Mouse (Mus musculus): ENCODE measurements around the gene Izumo1r. TPM values are rescaled to one million over a fixed set of nuclear protein-coding genes. Genes with fewer than 3 reads are reported as not detected.

Izumo1r gene
- polyA plus RNA-seq, 1 experiment from 2014 or later: 0.13 TPM

- no peak for ATAC-seq (replicated peaks; ENCODE audit: insufficient number of reproducible peaks, insufficient read depth, low FRiP score, low read depth)
- H3K4me3 ChIP-seq: no peak overlapping the region
- peaks cover 44% of the 10 kb centered on the region for H3K27me3 ChIP-seq
- WGBS: 30% methylated on average over 7 of the region's 7 CpGs
- H3K4me2 ChIP-seq: no peak overlapping the region
- H3K9me3 ChIP-seq (replicated peaks): no peaks in the 10 kb centered on the region
- no peak overlapping the region for H3K27ac ChIP-seq
- H3K4me1 ChIP-seq (replicated peaks): no peaks in the 10 kb centered on the region
- no peaks in the 10 kb centered on the region for H3K36me3 ChIP-seq
- H3K9ac ChIP-seq: no peak overlapping the region
These were observed 36.8 kb downstream of the Izumo1r start for GRCm38 (mm10) chr9:14866957-14867356.

DNA sequence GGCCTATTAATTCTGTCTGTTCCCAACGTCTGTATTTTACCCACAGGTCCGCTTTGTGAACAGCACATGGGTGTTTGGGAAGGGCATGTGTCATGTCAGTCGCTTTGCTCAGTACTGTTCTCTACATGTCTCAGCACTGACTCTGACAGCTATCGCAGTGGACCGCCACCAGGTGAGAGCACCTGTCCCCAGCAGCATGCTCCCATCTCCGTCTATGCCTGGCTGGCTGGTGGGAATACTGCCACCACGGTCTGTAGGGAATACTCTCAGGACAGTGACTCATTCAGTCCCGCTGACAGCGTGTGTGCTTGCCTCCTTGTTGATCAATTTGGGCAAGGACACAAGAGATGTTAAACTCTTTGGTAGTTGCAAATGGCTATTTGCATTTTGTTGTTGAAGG, 39.0 kb downstream of the Izumo1r start:
- no peak overlapping the region for H3K27ac ChIP-seq
- H3K27me3 ChIP-seq: peaks cover 65% of the 10 kb centered on the region
- H3K9ac ChIP-seq: no peak overlapping the region
- no peak for ATAC-seq (replicated peaks; ENCODE audit: insufficient number of reproducible peaks, insufficient read depth, low FRiP score, low read depth)
- no peaks in the 10 kb centered on the region for H3K36me3 ChIP-seq
- H3K4me2 ChIP-seq: no peak overlapping the region
- H3K9me3 ChIP-seq (replicated peaks): no peaks in the 10 kb centered on the region
- no peak overlapping the region for H3K4me3 ChIP-seq
- H3K4me1 ChIP-seq (replicated peaks): peaks cover 6% of the 10 kb centered on the region
- WGBS: 76% methylated on average over 9 of the region's 9 CpGs

DNA sequence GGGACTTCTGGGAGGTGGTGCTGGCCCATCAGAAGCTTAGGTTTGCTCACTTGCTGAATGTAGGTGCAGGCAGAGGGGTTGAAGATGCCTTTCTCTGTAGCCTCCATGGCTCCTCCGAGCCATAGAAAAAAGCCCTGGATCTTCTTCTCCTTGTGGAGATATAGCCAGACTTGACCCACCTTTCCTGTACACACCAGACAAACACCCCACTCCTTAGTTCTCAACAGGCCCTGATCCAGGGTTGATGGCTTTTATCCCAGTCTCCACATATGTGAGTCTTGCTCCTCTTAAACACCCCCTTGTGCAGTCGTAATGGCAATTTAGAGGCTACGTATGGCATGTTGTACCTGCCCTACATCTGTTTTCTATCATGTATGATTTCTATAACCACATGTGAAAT, 40.6 kb downstream of the Izumo1r start:
- no peak overlapping the region for H3K4me2 ChIP-seq
- H3K27ac ChIP-seq: no peak overlapping the region
- H3K36me3 ChIP-seq: no peaks in the 10 kb centered on the region
- H3K4me3 ChIP-seq: no peak overlapping the region
- H3K9ac ChIP-seq: no peak overlapping the region
- ATAC-seq (replicated peaks; ENCODE audit: insufficient number of reproducible peaks, insufficient read depth, low FRiP score, low read depth): no peak
- 81% methylated on average over 3 of the region's 3 CpGs for WGBS
- H3K9me3 ChIP-seq (replicated peaks): no peaks in the 10 kb centered on the region
- H3K4me1 ChIP-seq (replicated peaks): peaks cover 7% of the 10 kb centered on the region
- H3K27me3 ChIP-seq: peaks cover 81% of the 10 kb centered on the region

- ATAC-seq (replicated peaks; ENCODE audit: insufficient number of reproducible peaks, insufficient read depth, low FRiP score, low read depth): peak; percentile 66
- peaks cover 81% of the 10 kb centered on the region for H3K27me3 ChIP-seq
- peak within 1 kb of the TSS; percentile 76 for H3K4me2 ChIP-seq
- no peak within 1 kb of the TSS for H3K27ac ChIP-seq
- no peaks in the 10 kb centered on the region for H3K9me3 ChIP-seq (replicated peaks)
- WGBS: 2% methylated on average over 47 of the region's 47 CpGs
- H3K9ac ChIP-seq: peak within 1 kb of the TSS; percentile 18; the same call in 1 of the 2 replicates
- H3K4me1 ChIP-seq (replicated peaks): peaks cover 7% of the 10 kb centered on the region
- H3K36me3 ChIP-seq: no peaks in the 10 kb centered on the region
- peak within 1 kb of the TSS; percentile 39 for H3K4me3 ChIP-seq
These were observed 43.7 kb downstream of the Izumo1r start, which contains the start of gene Gpr83 for GRCm38 (mm10) chr9:14859868-14860639. Gene Gpr83 (plus strand): TSS chr9:14860210.

DNA sequence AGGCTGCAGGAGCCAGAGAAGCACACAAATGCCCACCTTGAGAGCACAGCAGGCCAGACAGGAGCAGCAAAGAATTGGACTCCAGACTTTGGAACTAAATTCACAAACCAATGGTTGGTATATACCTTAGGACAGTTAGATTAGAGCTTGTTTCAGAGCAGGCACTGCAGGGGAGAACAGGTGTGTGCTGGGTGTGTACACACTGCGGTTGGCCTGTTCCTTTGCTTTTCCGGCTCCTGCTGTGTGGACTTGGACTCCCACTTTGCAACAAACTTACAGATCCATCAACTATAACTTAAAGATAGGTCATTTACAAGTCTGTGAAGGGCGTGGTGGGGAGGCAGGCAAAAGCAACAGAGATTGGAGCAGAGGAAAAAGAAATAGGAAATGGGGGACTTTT, 45.0 kb downstream of the Izumo1r start:
- Histone ChIP-seq H3K4me2 (no peak overlapping the region), H3K4me3 (no peak overlapping the region), H3K9ac (no peak overlapping the region), H3K4me1 (replicated peaks) (peaks cover 7% of the 10 kb centered on the region), H3K9me3 (replicated peaks) (no peaks in the 10 kb centered on the region), H3K27me3 (peaks cover 77% of the 10 kb centered on the region), H3K36me3 (no peaks in the 10 kb centered on the region), H3K27ac (no peak overlapping the region)
- no peak for ATAC-seq (replicated peaks; ENCODE audit: insufficient number of reproducible peaks, insufficient read depth, low FRiP score, low read depth)
- WGBS: 75% methylated on average over 3 of the region's 3 CpGs

DNA sequence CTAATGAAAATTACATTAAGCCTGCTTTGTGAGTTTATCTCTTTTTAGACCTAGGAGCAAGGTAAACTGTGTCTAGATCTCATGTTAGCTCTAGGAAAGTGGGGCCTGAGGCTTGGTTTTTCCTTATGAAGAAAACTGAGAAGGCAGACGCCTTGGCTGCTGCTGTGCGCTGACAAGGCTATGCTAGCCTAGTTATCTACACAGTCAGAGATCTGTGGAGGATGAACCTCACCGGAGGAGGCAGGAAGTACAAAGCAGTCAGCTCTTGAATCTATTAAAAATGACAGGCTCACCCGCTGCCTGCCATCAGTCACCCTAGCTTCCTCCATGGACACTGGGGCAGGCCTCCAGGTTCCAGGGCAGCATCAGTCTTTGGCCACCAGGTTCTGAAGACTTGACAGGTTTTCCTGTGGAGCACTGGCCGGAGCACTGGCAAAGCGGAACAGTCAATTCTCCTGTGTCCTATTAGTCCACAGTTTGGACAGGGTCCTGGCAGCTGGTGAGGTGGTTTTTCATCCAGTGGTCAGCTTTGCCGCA, 45.5 kb downstream of the Izumo1r start:
- Histone ChIP-seq H3K9ac (no peak overlapping the region), H3K27me3 (peaks cover 72% of the 10 kb centered on the region), H3K9me3 (replicated peaks) (no peaks in the 10 kb centered on the region), H3K4me1 (replicated peaks) (peaks cover 7% of the 10 kb centered on the region), H3K4me2 (no peak overlapping the region), H3K4me3 (no peak overlapping the region), H3K27ac (no peak overlapping the region), H3K36me3 (no peaks in the 10 kb centered on the region)
- 51% methylated on average over 7 of the region's 7 CpGs for WGBS
- no peak for ATAC-seq (replicated peaks; ENCODE audit: insufficient number of reproducible peaks, insufficient read depth, low FRiP score, low read depth)

GRCm38 (mm10) chr9:14856922-14857654, 46.7 kb downstream of the Izumo1r start:
- H3K9me3 ChIP-seq (replicated peaks): 0 out of 2 replicates have a peak, but pooled peaks cover under 1% of the 10 kb centered on the region
- 37% methylated on average over 4 of the region's 4 CpGs for WGBS
- H3K27me3 ChIP-seq: peaks cover 60% of the 10 kb centered on the region
- no peak overlapping the region for H3K4me3 ChIP-seq
- peaks cover 7% of the 10 kb centered on the region for H3K4me1 ChIP-seq (replicated peaks)
- no peaks in the 10 kb centered on the region for H3K36me3 ChIP-seq
- no peak for ATAC-seq (replicated peaks; ENCODE audit: insufficient number of reproducible peaks, insufficient read depth, low FRiP score, low read depth)
- H3K27ac ChIP-seq: no peak overlapping the region
- no peak overlapping the region for H3K9ac ChIP-seq
- H3K4me2 ChIP-seq: no peak overlapping the region

- no peak for ATAC-seq (replicated peaks; ENCODE audit: insufficient number of reproducible peaks, insufficient read depth, low FRiP score, low read depth)
- Histone ChIP-seq H3K27me3 (peaks cover 36% of the 10 kb centered on the region), H3K4me3 (no peak overlapping the region)
These were observed 49.2 kb downstream of the Izumo1r start for GRCm38 (mm10) chr9:14854585-14854984.

GRCm38 (mm10) chr9:14848267-14848935, 55.3 kb downstream of the Izumo1r start:
- no peaks in the 10 kb centered on the region for H3K27me3 ChIP-seq
- no peak overlapping the region for H3K4me3 ChIP-seq
- WGBS: 63% methylated on average over 1 of the region's 1 CpGs
- no peak overlapping the region for H3K4me2 ChIP-seq
- no peaks in the 10 kb centered on the region for H3K36me3 ChIP-seq
- H3K27ac ChIP-seq: no peak overlapping the region
- no peak for ATAC-seq (replicated peaks; ENCODE audit: insufficient number of reproducible peaks, insufficient read depth, low FRiP score, low read depth)
- 0 out of 2 replicates have a peak, but pooled peaks cover 6% of the 10 kb centered on the region for H3K9me3 ChIP-seq (replicated peaks)
- H3K4me1 ChIP-seq (replicated peaks): no peaks in the 10 kb centered on the region
- H3K9ac ChIP-seq: no peak overlapping the region

More at GRCm38 (mm10) chr9:14854585-14854984, 49.2 kb downstream of the Izumo1r start:
- no peaks in the 10 kb centered on the region for H3K36me3 ChIP-seq
- 69% methylated on average over 4 of the region's 4 CpGs for WGBS
- 0 out of 2 replicates have a peak, but pooled peaks cover 6% of the 10 kb centered on the region for H3K9me3 ChIP-seq (replicated peaks)
- no peak overlapping the region for H3K27ac ChIP-seq
- H3K4me2 ChIP-seq: no peak overlapping the region
- H3K4me1 ChIP-seq (replicated peaks): peaks cover under 1% of the 10 kb centered on the region; the same call in 1 of the 2 replicates
- no peak overlapping the region for H3K9ac ChIP-seq

- no peaks in the 10 kb centered on the region for H3K4me1 ChIP-seq (replicated peaks)
- ATAC-seq (replicated peaks; ENCODE audit: insufficient number of reproducible peaks, insufficient read depth, low FRiP score, low read depth): no peak
- H3K36me3 ChIP-seq: no peaks in the 10 kb centered on the region
- H3K9ac ChIP-seq: no peak overlapping the region
- no peaks in the 10 kb centered on the region for H3K27me3 ChIP-seq
- 48% methylated on average over 5 of the region's 5 CpGs for WGBS
- H3K27ac ChIP-seq: no peak overlapping the region
- no peak overlapping the region for H3K4me2 ChIP-seq
- no peaks in the 10 kb centered on the region for H3K9me3 ChIP-seq (replicated peaks)
- H3K4me3 ChIP-seq: no peak overlapping the region
These were observed 57.3 kb downstream of the Izumo1r start for GRCm38 (mm10) chr9:14846428-14846827.

- H3K4me3 ChIP-seq: no peak overlapping the region
- no peak overlapping the region for H3K4me2 ChIP-seq
- ATAC-seq (replicated peaks; ENCODE audit: insufficient number of reproducible peaks, insufficient read depth, low FRiP score, low read depth): no peak
- H3K27me3 ChIP-seq: no peaks in the 10 kb centered on the region
- H3K27ac ChIP-seq: no peak overlapping the region
- no peaks in the 10 kb centered on the region for H3K36me3 ChIP-seq
- 91% methylated on average over 3 of the region's 3 CpGs for WGBS
- H3K9ac ChIP-seq: no peak overlapping the region
- no peaks in the 10 kb centered on the region for H3K9me3 ChIP-seq (replicated peaks)
- peaks cover 7% of the 10 kb centered on the region for H3K4me1 ChIP-seq (replicated peaks)
These were observed 59.8 kb downstream of the Izumo1r start for GRCm38 (mm10) chr9:14843901-14844300.
